Mouse (Mus musculus) kidney, adult 18-20 months (tissue): Measurements from ENCODE around the gene Pkd2l1.

Experiments
- DNase-seq: peaks from one replicate; pipeline ENCODE4 v3.0.0; 2021

The Pkd2l1 gene

GRCm38 (mm10) chr19:44103001-44103400 lies 89.2 kb downstream of the Pkd2l1 start:
- DNase-seq, result no peak

- DNase-seq, result no peak
These were observed 91.4 kb downstream of the Pkd2l1 start for GRCm38 (mm10) chr19:44100840-44101239.
